Mouse (Mus musculus): ENCODE measurements at regions not wholly inside any gene's neighbourhood (a gene's known extent, or its start where the extent isn't known, plus 50 kb on each side); places are given as distances from the start of the nearest gene placed in this dataset.

DNA sequence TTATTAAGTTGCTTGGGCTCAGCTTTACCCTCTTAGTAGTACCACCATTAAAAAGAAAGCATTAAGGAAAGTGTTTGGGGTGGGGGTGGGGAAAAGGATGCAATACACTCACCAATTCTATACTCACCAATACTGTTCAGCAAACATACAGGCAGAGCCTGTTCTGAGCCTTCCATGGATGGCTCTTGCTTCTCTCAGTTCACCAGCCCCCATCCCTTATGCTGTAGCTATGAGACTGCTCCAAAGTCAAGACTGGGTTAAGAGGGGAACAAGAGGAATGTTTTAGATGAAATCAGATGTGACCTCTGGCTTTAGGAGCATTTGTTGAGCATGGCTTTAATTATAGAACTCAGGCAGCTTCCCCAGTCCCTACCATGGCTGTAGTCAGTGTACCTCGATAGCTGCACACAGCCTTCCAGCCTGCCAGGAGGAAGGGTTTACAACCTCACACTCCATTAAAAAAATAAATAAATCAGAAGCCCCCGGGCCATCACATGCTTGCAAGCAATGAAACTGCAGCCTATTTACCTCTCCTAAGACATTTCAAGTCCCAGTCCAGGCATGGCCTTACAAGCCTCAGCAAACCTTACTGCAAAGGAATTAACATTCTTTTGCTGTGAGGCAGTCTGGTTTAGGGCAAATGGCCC, 122.8 kb upstream of the Ldb2 start:
- DNase-seq (ENCODE audit: extremely low read depth): no peak
- no peak overlapping the region for H3K4me2 ChIP-seq (ENCODE audit: insufficient read depth, low read depth, poor library complexity, severe bottlenecking)
- no peaks in the 10 kb centered on the region for H3K36me3 ChIP-seq (replicated peaks in 1 of 2; ENCODE audit: control insufficient read depth in 1 of 2, insufficient read depth in 1 of 2, low read length in 1 of 2)
- H3K9me3 ChIP-seq (replicated peaks; ENCODE audit: low read length): no peaks in the 10 kb centered on the region
- no peaks in the 10 kb centered on the region for H3K27me3 ChIP-seq (replicated peaks)
- peaks cover 0 to 8% of the 10 kb centered on the region in 2 experiments; a peak in 2 of 4 replicates for H3K4me1 ChIP-seq (ENCODE audit: control insufficient read depth in 1 of 2, insufficient read depth in 2 of 2)
- in situ Hi-C loops (cut with MboI; ENCODE audit: low pct_ligation_motif_present, low pct_unique_long_range_greater_than_20kb, low sequenced_read_pairs) (no loop called here), dilution Hi-C loops (cut with MboI; ENCODE audit: extremely low pct_ligation_motif_present, extremely low pct_unique_long_range_greater_than_20kb, low sequenced_read_pairs) (no loop called here)
- no peaks in the 10 kb centered on the region for H3K79me2 ChIP-seq (replicated peaks; ENCODE audit: control insufficient read depth, extremely low read depth, insufficient read depth, poor library complexity, severe bottlenecking)
- H3K27ac ChIP-seq (ENCODE audit: insufficient read depth, low read depth): no peak overlapping the region
- H3K4me3 ChIP-seq (replicated peaks in 1 of 3; ENCODE audit: low read depth in 2 of 3, low read length in 2 of 3, poor library complexity in 1 of 3): no peak overlapping the region
- TF ChIP-seq MAFK (IDR thresholded peaks at IDR 0.05; ENCODE audit: insufficient replicate concordance, low read length) (no peak), CTCF (conservative IDR thresholded peaks at IDR 0.05 in 1 of 2, IDR thresholded peaks at IDR 0.05 in 1 of 2; ENCODE audit: low read depth in 2 of 2, low read length in 2 of 2) (no peak), KAT2A (IDR thresholded peaks at IDR 0.05; ENCODE audit: insufficient replicate concordance, low read length) (no peak), MYC (IDR thresholded peaks at IDR 0.05; ENCODE audit: low read depth, low read length) (no peak), GABPA (IDR thresholded peaks at IDR 0.05; ENCODE audit: insufficient replicate concordance, low read depth, low read length) (no peak)
- H3K9ac ChIP-seq (ENCODE audit: insufficient read depth, low read depth): no peak overlapping the region

DNA sequence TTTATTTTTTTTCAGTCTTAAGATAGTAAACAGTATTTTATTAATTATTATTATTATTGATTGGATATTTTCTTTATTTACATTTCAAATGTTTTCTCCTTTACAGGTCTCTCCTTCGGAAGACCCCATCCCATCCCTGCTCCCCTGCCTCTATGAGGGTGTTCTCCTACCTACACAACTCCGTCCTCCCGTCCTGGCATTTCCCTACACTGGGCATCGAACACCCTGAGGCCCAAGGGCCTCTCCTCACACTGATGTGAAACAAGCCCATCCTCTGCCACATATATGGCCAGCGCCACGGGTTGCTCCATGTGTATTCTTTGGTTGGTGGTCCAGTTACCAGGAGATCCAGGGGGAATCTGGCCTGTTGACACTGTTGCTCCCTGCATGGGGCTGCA, 118.3 kb upstream of the Ldb2 start:
- Histone ChIP-seq H3K4me2 (ENCODE audit: insufficient read depth, low read depth, poor library complexity, severe bottlenecking) (no peak overlapping the region), H3K4me3 (replicated peaks in 1 of 3; ENCODE audit: low read depth in 2 of 3, low read length in 2 of 3, poor library complexity in 1 of 3) (no peak overlapping the region), H3K27ac (ENCODE audit: insufficient read depth, low read depth) (no peak overlapping the region), H3K79me2 (replicated peaks; ENCODE audit: control insufficient read depth, extremely low read depth, insufficient read depth, poor library complexity, severe bottlenecking) (no peaks in the 10 kb centered on the region), H3K4me1 (ENCODE audit: control insufficient read depth in 1 of 2, insufficient read depth in 2 of 2) (peaks cover 0 to 8% of the 10 kb centered on the region in 2 experiments; a peak in 2 of 4 replicates), H3K9me3 (replicated peaks; ENCODE audit: low read length) (no peaks in the 10 kb centered on the region), H3K9ac (ENCODE audit: insufficient read depth, low read depth) (no peak overlapping the region), H3K27me3 (replicated peaks) (no peaks in the 10 kb centered on the region), H3K36me3 (replicated peaks in 1 of 2; ENCODE audit: control insufficient read depth in 1 of 2, insufficient read depth in 1 of 2, low read length in 1 of 2) (no peaks in the 10 kb centered on the region)
- dilution Hi-C loops (cut with MboI; ENCODE audit: extremely low pct_ligation_motif_present, extremely low pct_unique_long_range_greater_than_20kb, low sequenced_read_pairs): no loop called here
- in situ Hi-C loops (cut with MboI; ENCODE audit: low pct_ligation_motif_present, low pct_unique_long_range_greater_than_20kb, low sequenced_read_pairs): no loop called here
- DNase-seq (ENCODE audit: extremely low read depth): no peak
- TF ChIP-seq USF2 (conservative IDR thresholded peaks at IDR 0.05; ENCODE audit: low read depth, low read length): no peak
- TF ChIP-seq CHD2 (IDR thresholded peaks at IDR 0.05; ENCODE audit: low read length): no peak
- TF ChIP-seq ZNF384 (IDR thresholded peaks at IDR 0.05; ENCODE audit: low read depth, low read length): no peak
- TF ChIP-seq HCFC1 (IDR thresholded peaks at IDR 0.05; ENCODE audit: low read depth, low read length): no peak
- TF ChIP-seq MEF2A (IDR thresholded peaks at IDR 0.05; ENCODE audit: borderline replicate concordance, low read depth, low read length): no peak
- no peak for TF ChIP-seq TCF12 (IDR thresholded peaks at IDR 0.05; ENCODE audit: low read depth, low read length)
- TF ChIP-seq E2F4 (IDR thresholded peaks at IDR 0.05; ENCODE audit: insufficient replicate concordance, low read depth, low read length): no peak
- no peak for TF ChIP-seq EP300 (IDR thresholded peaks at IDR 0.05; ENCODE audit: low read length)
- TF ChIP-seq RCOR1 (conservative IDR thresholded peaks at IDR 0.05; ENCODE audit: low read depth, low read length): no peak
- no peak for TF ChIP-seq RAD21 (IDR thresholded peaks at IDR 0.05; ENCODE audit: low read depth, low read length)
- no peak for TF ChIP-seq POLR2A (IDR thresholded peaks at IDR 0.05; ENCODE audit: low read depth, low read length)
- TF ChIP-seq USF1 (IDR thresholded peaks at IDR 0.05; ENCODE audit: low read depth, low read length): no peak
- no peak for TF ChIP-seq IRF4 (IDR thresholded peaks at IDR 0.05; ENCODE audit: low read depth, low read length)
- TF ChIP-seq ZC3H11A (IDR thresholded peaks at IDR 0.05; ENCODE audit: low read depth, low read length): no peak
- no peak for TF ChIP-seq CHD1 (IDR thresholded peaks at IDR 0.05; ENCODE audit: low read depth, low read length)
- TF ChIP-seq JUND (conservative IDR thresholded peaks at IDR 0.05; ENCODE audit: low read depth, low read length): no peak
- no peak for TF ChIP-seq SIN3A (IDR thresholded peaks at IDR 0.05; ENCODE audit: low read length)
- no peak for TF ChIP-seq NRF1 (IDR thresholded peaks at IDR 0.05; ENCODE audit: low read depth, low read length)
- TF ChIP-seq UBTF (IDR thresholded peaks at IDR 0.05; ENCODE audit: low read depth, low read length): no peak
